Mouse (Mus musculus) forebrain, embryonic 15.5 days (tissue): Measurements from ENCODE around the gene Srebf2. TPM values are rescaled to one million over a fixed set of nuclear protein-coding genes. Genes with fewer than 3 reads are reported as not detected.

Experiments
- ATAC-seq: fragments of 200-750 bp; cut with Nextera tagmentation; replicated peaks from 2 replicates; pipeline ENCODE4 v1.8.0; 2017; ENCODE audit warnings: mild to moderate bottlenecking, moderate TSS enrichment, moderate library complexity
- H3K27ac ChIP-seq: fragments of 300-500 bp; sonication (generic); replicated peaks from 2 replicates; pipeline ENCODE4 v1.5.1; 2015; ENCODE audit warnings: mild to moderate bottlenecking, inconsistent platforms
- H3K27me3 ChIP-seq: fragments of 300-500 bp; sonication (generic); 2 replicates; pipeline ENCODE4 v1.6.1; 2015; ENCODE audit warnings: inconsistent platforms
- H3K36me3 ChIP-seq: fragments of 300-500 bp; sonication (generic); 2 replicates; pipeline ENCODE4 v1.6.1; 2015; ENCODE audit warnings: mild to moderate bottlenecking, inconsistent platforms
- H3K4me1 ChIP-seq: fragments of 300-500 bp; sonication (generic); 2 replicates; pipeline ENCODE4 v1.6.1; 2015; ENCODE audit warnings: inconsistent platforms
- H3K4me2 ChIP-seq: fragments of 300-500 bp; sonication (generic); replicated peaks from 2 replicates; pipeline ENCODE4 v1.6.1; 2015; ENCODE audit warnings: mild to moderate bottlenecking, inconsistent platforms
- H3K4me3 ChIP-seq: fragments of 300-500 bp; sonication (generic); 2 replicates; pipeline ENCODE4 v1.5.1; 2015; ENCODE audit warnings: mild to moderate bottlenecking, inconsistent platforms
- H3K9ac ChIP-seq: fragments of 300-500 bp; sonication (generic); replicated peaks from 2 replicates; pipeline ENCODE4 v1.6.1; 2015; ENCODE audit warnings: mild to moderate bottlenecking, inconsistent platforms
- H3K9me3 ChIP-seq: fragments of 300-500 bp; sonication (generic); 2 replicates; pipeline ENCODE4 v1.6.1; 2016; ENCODE audit warnings: inconsistent platforms
- WGBS: fragments of 180-500 bp; shearing (Covaris S2); methylation state at CpG from one replicate; pipeline ENCODE4 v1.1.7; 2015; ENCODE audit warnings: mixed read lengths; 5-methylcytosine and 5-hydroxymethylcytosine counted together
- polyA plus RNA-seq: library from polyadenylated mRNA; unstranded; fragments of >200 nt; fragmentation: Nextera tagmentation; extraction: Ambion mirVana; gene quantifications from 2 replicates; pipeline ENCODE4 v1.2.1, GENCODE M21; 2015

Srebf2 gene
- polyA plus RNA-seq, 1 experiment from 2014 or later, result 225 TPM

GRCm38 (mm10) chr15:82170437-82171377 is 23.7 kb downstream of the Srebf2 start:
- Histone ChIP-seq H3K27ac (no peak overlapping the region), H3K4me2 (no peak overlapping the region), H3K27me3 (no peaks in the 10 kb centered on the region), H3K4me3 (no peak overlapping the region), H3K9me3 (no peaks in the 10 kb centered on the region), H3K4me1 (peaks cover 15% of the 10 kb centered on the region), H3K36me3 (peaks cover 56% of the 10 kb centered on the region), H3K9ac (no peak overlapping the region)
- WGBS, result 87% methylated on average over 36 of the region's 36 CpGs
- ATAC-seq, result no peak

- no peak overlapping the region for H3K27ac ChIP-seq
- H3K9ac ChIP-seq, result no peak overlapping the region
- no peak overlapping the region for H3K4me2 ChIP-seq
- no peaks in the 10 kb centered on the region for H3K9me3 ChIP-seq
- ATAC-seq, result no peak
- WGBS, result 72% methylated on average over 8 of the region's 8 CpGs
- H3K36me3 ChIP-seq, result peaks cover 74% of the 10 kb centered on the region
- no peaks in the 10 kb centered on the region for H3K27me3 ChIP-seq
- no peaks in the 10 kb centered on the region for H3K4me1 ChIP-seq
- H3K4me3 ChIP-seq, result no peak overlapping the region
These were observed 25.7 kb downstream of the Srebf2 start for GRCm38 (mm10) chr15:82172648-82173047.

GRCm38 (mm10) chr15:82175091-82175490 is 28.1 kb downstream of the Srebf2 start:
- peaks cover 94% of the 10 kb centered on the region for H3K36me3 ChIP-seq
- no peak overlapping the region for H3K9ac ChIP-seq
- no peak overlapping the region for H3K27ac ChIP-seq
- H3K4me3 ChIP-seq, result no peak overlapping the region
- no peaks in the 10 kb centered on the region for H3K9me3 ChIP-seq
- no peak for ATAC-seq
- no peak overlapping the region for H3K4me2 ChIP-seq
- no peaks in the 10 kb centered on the region for H3K27me3 ChIP-seq
- H3K4me1 ChIP-seq, result no peaks in the 10 kb centered on the region
- 95% methylated on average over 9 of the region's 9 CpGs for WGBS

GRCm38 (mm10) chr15:82177743-82178290 is 30.8 kb downstream of the Srebf2 start:
- H3K27me3 ChIP-seq, result no peaks in the 10 kb centered on the region
- ATAC-seq, result no peak
- peaks cover 95% of the 10 kb centered on the region for H3K36me3 ChIP-seq
- H3K4me2 ChIP-seq, result no peak overlapping the region
- H3K4me3 ChIP-seq, result no peak overlapping the region
- no peak overlapping the region for H3K27ac ChIP-seq
- H3K9ac ChIP-seq, result no peak overlapping the region
- no peaks in the 10 kb centered on the region for H3K9me3 ChIP-seq
- 82% methylated on average over 7 of the region's 7 CpGs for WGBS
- H3K4me1 ChIP-seq, result no peaks in the 10 kb centered on the region

GRCm38 (mm10) chr15:82181131-82181530 is 34.1 kb downstream of the Srebf2 start:
- H3K9me3 ChIP-seq, result no peaks in the 10 kb centered on the region
- H3K4me3 ChIP-seq, result no peak overlapping the region
- peaks cover 99% of the 10 kb centered on the region for H3K36me3 ChIP-seq
- no peaks in the 10 kb centered on the region for H3K27me3 ChIP-seq
- WGBS, result 77% methylated on average over 5 of the region's 5 CpGs
- no peak for ATAC-seq
- no peak overlapping the region for H3K9ac ChIP-seq
- no peak overlapping the region for H3K4me2 ChIP-seq
- no peaks in the 10 kb centered on the region for H3K4me1 ChIP-seq
- no peak overlapping the region for H3K27ac ChIP-seq

- no peak for ATAC-seq
- no peaks in the 10 kb centered on the region for H3K9me3 ChIP-seq
- no peaks in the 10 kb centered on the region for H3K27me3 ChIP-seq
- no peak overlapping the region for H3K9ac ChIP-seq
- peaks cover 99% of the 10 kb centered on the region for H3K36me3 ChIP-seq
- no peak overlapping the region for H3K4me3 ChIP-seq
- no peak overlapping the region for H3K27ac ChIP-seq
- no peak overlapping the region for H3K4me2 ChIP-seq
- WGBS, result 98% methylated on average over 4 of the region's 4 CpGs
- H3K4me1 ChIP-seq, result no peaks in the 10 kb centered on the region
These were observed 35.3 kb downstream of the Srebf2 start for GRCm38 (mm10) chr15:82182311-82182710.

- H3K27ac ChIP-seq, result no peak overlapping the region
- H3K4me3 ChIP-seq, result no peak overlapping the region
- H3K36me3 ChIP-seq, result peaks cover 99% of the 10 kb centered on the region
- no peaks in the 10 kb centered on the region for H3K4me1 ChIP-seq
- no peaks in the 10 kb centered on the region for H3K9me3 ChIP-seq
- H3K9ac ChIP-seq, result no peak overlapping the region
- ATAC-seq, result no peak
- H3K4me2 ChIP-seq, result no peak overlapping the region
- H3K27me3 ChIP-seq, result no peaks in the 10 kb centered on the region
- WGBS, result 92% methylated on average over 10 of the region's 10 CpGs
These were observed 36.6 kb downstream of the Srebf2 start for GRCm38 (mm10) chr15:82183596-82183995.

- ATAC-seq, result no peak
- Histone ChIP-seq H3K27me3 (no peaks in the 10 kb centered on the region), H3K4me1 (no peaks in the 10 kb centered on the region), H3K4me3 (no peak overlapping the region), H3K36me3 (peaks cover 99% of the 10 kb centered on the region), H3K9ac (no peak overlapping the region), H3K9me3 (no peaks in the 10 kb centered on the region), H3K27ac (no peak overlapping the region), H3K4me2 (no peak overlapping the region)
- WGBS, result 85% methylated on average over 7 of the region's 7 CpGs
These were observed 37.2 kb downstream of the Srebf2 start for GRCm38 (mm10) chr15:82184183-82184582.

- Histone ChIP-seq H3K27ac (no peak overlapping the region), H3K9ac (no peak overlapping the region), H3K4me1 (no peaks in the 10 kb centered on the region), H3K4me2 (no peak overlapping the region), H3K27me3 (no peaks in the 10 kb centered on the region), H3K4me3 (no peak overlapping the region), H3K36me3 (peaks cover 99% of the 10 kb centered on the region), H3K9me3 (no peaks in the 10 kb centered on the region)
- 93% methylated on average over 10 of the region's 10 CpGs for WGBS
- no peak for ATAC-seq
These were observed 37.7 kb downstream of the Srebf2 start for GRCm38 (mm10) chr15:82184656-82185055.

GRCm38 (mm10) chr15:82185062-82185783 is 38.2 kb downstream of the Srebf2 start:
- no peak for ATAC-seq
- Histone ChIP-seq H3K4me1 (no peaks in the 10 kb centered on the region), H3K4me3 (no peak overlapping the region), H3K27me3 (no peaks in the 10 kb centered on the region), H3K9ac (no peak overlapping the region), H3K36me3 (peaks cover 96% of the 10 kb centered on the region), H3K27ac (no peak overlapping the region), H3K4me2 (no peak overlapping the region), H3K9me3 (no peaks in the 10 kb centered on the region)
- 89% methylated on average over 14 of the region's 14 CpGs for WGBS

- no peak overlapping the region for H3K27ac ChIP-seq
- H3K27me3 ChIP-seq, result no peaks in the 10 kb centered on the region
- H3K9ac ChIP-seq, result no peak overlapping the region
- no peak for ATAC-seq
- no peak overlapping the region for H3K4me2 ChIP-seq
- H3K36me3 ChIP-seq, result peaks cover 89% of the 10 kb centered on the region
- WGBS, result 88% methylated on average over 14 of the region's 14 CpGs
- no peaks in the 10 kb centered on the region for H3K9me3 ChIP-seq
- no peaks in the 10 kb centered on the region for H3K4me1 ChIP-seq
- no peak overlapping the region for H3K4me3 ChIP-seq
These were observed 39.1 kb downstream of the Srebf2 start for GRCm38 (mm10) chr15:82186131-82186530.

- Histone ChIP-seq H3K27ac (no peak overlapping the region), H3K9ac (no peak overlapping the region), H3K9me3 (no peaks in the 10 kb centered on the region), H3K27me3 (no peaks in the 10 kb centered on the region), H3K4me1 (no peaks in the 10 kb centered on the region), H3K4me2 (no peak overlapping the region), H3K36me3 (peaks cover 89% of the 10 kb centered on the region), H3K4me3 (no peak overlapping the region)
- 90% methylated on average over 5 of the region's 5 CpGs for WGBS
- ATAC-seq, result no peak
These were observed 40.0 kb downstream of the Srebf2 start for GRCm38 (mm10) chr15:82186931-82187330.
